Mouse (Mus musculus) midbrain, embryonic 11.5 days (tissue): ENCODE data around the gene Fgg. TPM values are rescaled to one million over a fixed set of nuclear protein-coding genes. Genes with fewer than 3 reads are reported as not detected.

Experiments
- ATAC-seq: fragments of 200-750 bp; cut with Nextera tagmentation; 2 replicates; pipeline ENCODE4 v1.8.0; 2017; ENCODE audit warnings: moderate TSS enrichment, moderate library complexity; ENCODE audit not compliant: low FRiP score
- DNase-seq: peaks from one replicate; pipeline ENCODE4 v3.0.0; 2015; ENCODE audit warnings: low spot score; ENCODE audit errors: missing footprints
- H3K27ac ChIP-seq: fragments of 300-500 bp; sonication (generic); 2 replicates; pipeline ENCODE4 v1.5.1; 2014; ENCODE audit warnings: low read depth, low read length
- H3K27me3 ChIP-seq: fragments of 300-500 bp; sonication (generic); 2 replicates; pipeline ENCODE4 v1.6.1; 2014; ENCODE audit warnings: mild to moderate bottlenecking, low read length, moderate library complexity, mixed read lengths; ENCODE audit not compliant: control insufficient read depth, insufficient read depth
- H3K36me3 ChIP-seq: fragments of 300-500 bp; sonication (generic); 2 replicates; pipeline ENCODE4 v1.6.1; 2014; ENCODE audit warnings: mild to moderate bottlenecking, low read length, moderate library complexity, mixed read lengths; ENCODE audit not compliant: control insufficient read depth, insufficient read depth
- H3K4me1 ChIP-seq: fragments of 300-500 bp; sonication (generic); 2 replicates; pipeline ENCODE4 v1.6.1; 2014; ENCODE audit warnings: low read length; ENCODE audit not compliant: control insufficient read depth, insufficient read depth
- H3K4me2 ChIP-seq: fragments of 300-500 bp; sonication (generic); 2 replicates; pipeline ENCODE4 v1.6.1; 2014; ENCODE audit warnings: mild to moderate bottlenecking, moderate library complexity
- H3K4me3 ChIP-seq: fragments of 300-500 bp; sonication (generic); 2 replicates; pipeline ENCODE4 v1.5.1; 2014; ENCODE audit warnings: low read depth, low read length
- H3K9ac ChIP-seq: fragments of 300-500 bp; sonication (generic); 2 replicates; pipeline ENCODE4 v1.6.1; 2014; ENCODE audit warnings: low read length
- H3K9me3 ChIP-seq: fragments of 300-500 bp; sonication (generic); 2 replicates; pipeline ENCODE4 v1.6.1; 2016; ENCODE audit warnings: low read length; ENCODE audit not compliant: control insufficient read depth
- WGBS: fragments of 180-500 bp; shearing (Covaris S2); extraction: QIAGEN DNeasy Blood & Tissue Kit; methylation state at CpG from one replicate; pipeline ENCODE4 v1.1.7; 2014; 5-methylcytosine and 5-hydroxymethylcytosine counted together
- polyA plus RNA-seq: library from polyadenylated mRNA; unstranded; fragments of >200 nt; fragmentation: Nextera tagmentation; extraction: Ambion mirVana; gene quantifications from 2 replicates; pipeline ENCODE4 v1.2.1, GENCODE M21; 2014

Fgg gene
- polyA plus RNA-seq, 1 experiment from 2014 or later, result not detected

GRCm38 (mm10) chr3:83013951-83014350, 6.4 kb downstream of the Fgg start:
- peak; percentile 77 for DNase-seq
- no peaks in the 10 kb centered on the region for H3K36me3 ChIP-seq

GRCm38 (mm10) chr3:83016236-83016635, 8.7 kb downstream of the Fgg start:
- DNase-seq (peak; percentile 64), ATAC-seq (no peak)
- H3K4me1 ChIP-seq, result no peaks in the 10 kb centered on the region
- no peaks in the 10 kb centered on the region for H3K36me3 ChIP-seq
- no peak overlapping the region for H3K4me2 ChIP-seq
- H3K9me3 ChIP-seq, result no peaks in the 10 kb centered on the region
- no peaks in the 10 kb centered on the region for H3K27me3 ChIP-seq
- no peak overlapping the region for H3K27ac ChIP-seq
- no peak overlapping the region for H3K9ac ChIP-seq
- H3K4me3 ChIP-seq, result no peak overlapping the region
- 84% methylated on average over 1 of the region's 1 CpGs for WGBS

More at GRCm38 (mm10) chr3:83013951-83014350, 6.4 kb downstream of the Fgg start:
- H3K4me3 ChIP-seq, result no peak overlapping the region
- no peak overlapping the region for H3K4me2 ChIP-seq
- no peaks in the 10 kb centered on the region for H3K9me3 ChIP-seq
- no peak for ATAC-seq
- no peak overlapping the region for H3K27ac ChIP-seq
- H3K9ac ChIP-seq, result no peak overlapping the region
- H3K4me1 ChIP-seq, result no peaks in the 10 kb centered on the region
- H3K27me3 ChIP-seq, result no peaks in the 10 kb centered on the region
- 86% methylated on average over 10 of the region's 10 CpGs for WGBS

DNA sequence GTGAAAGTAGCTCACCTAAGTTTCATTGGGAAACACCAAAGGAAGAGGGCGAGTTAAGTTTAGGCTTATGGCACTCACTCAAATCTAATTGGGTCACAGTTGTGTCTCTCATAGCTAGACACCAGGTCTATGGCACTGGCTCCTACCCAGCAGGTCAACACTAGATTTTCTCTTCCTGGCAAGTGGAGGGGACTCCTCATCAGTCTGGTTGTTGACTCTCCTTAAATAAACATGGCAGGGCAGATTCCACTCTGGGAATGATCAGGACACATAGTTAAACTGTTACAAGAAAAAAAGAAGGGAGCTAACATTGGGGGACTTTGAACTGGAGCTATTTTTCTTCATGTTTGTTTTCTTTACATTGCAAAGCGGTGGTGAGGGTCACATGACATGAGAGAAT, 12.9 kb downstream of the Fgg start:
- Histone ChIP-seq H3K4me3 (no peak overlapping the region), H3K9me3 (no peaks in the 10 kb centered on the region), H3K27ac (no peak overlapping the region), H3K9ac (no peak overlapping the region), H3K4me1 (no peaks in the 10 kb centered on the region), H3K27me3 (no peaks in the 10 kb centered on the region), H3K36me3 (no peaks in the 10 kb centered on the region), H3K4me2 (no peak overlapping the region)
- WGBS, result 87% methylated on average over 2 of the region's 2 CpGs
- no peak for ATAC-seq
- no peak for DNase-seq

- no peak overlapping the region for H3K9ac ChIP-seq
- ATAC-seq, result no peak
- WGBS, result 92% methylated on average over 5 of the region's 5 CpGs
- no peaks in the 10 kb centered on the region for H3K9me3 ChIP-seq
- no peak overlapping the region for H3K4me2 ChIP-seq
- DNase-seq, result peak; percentile 77
- H3K36me3 ChIP-seq, result no peaks in the 10 kb centered on the region
- H3K4me1 ChIP-seq, result no peaks in the 10 kb centered on the region
- no peak overlapping the region for H3K4me3 ChIP-seq
- no peak overlapping the region for H3K27ac ChIP-seq
- H3K27me3 ChIP-seq, result no peaks in the 10 kb centered on the region
Observed at GRCm38 (mm10) chr3:83021176-83021575, 13.7 kb downstream of the Fgg start.

- Histone ChIP-seq H3K4me1 (no peaks in the 10 kb centered on the region), H3K36me3 (no peaks in the 10 kb centered on the region), H3K4me2 (no peak overlapping the region), H3K9ac (no peak overlapping the region), H3K9me3 (no peaks in the 10 kb centered on the region), H3K27me3 (no peaks in the 10 kb centered on the region), H3K27ac (no peak overlapping the region), H3K4me3 (no peak overlapping the region)
- DNase-seq, result peak; percentile 53
- ATAC-seq, result no peak
- WGBS, result 81% methylated on average over 6 of the region's 6 CpGs
Observed at GRCm38 (mm10) chr3:83025036-83025435, 17.5 kb downstream of the Fgg start.

DNA sequence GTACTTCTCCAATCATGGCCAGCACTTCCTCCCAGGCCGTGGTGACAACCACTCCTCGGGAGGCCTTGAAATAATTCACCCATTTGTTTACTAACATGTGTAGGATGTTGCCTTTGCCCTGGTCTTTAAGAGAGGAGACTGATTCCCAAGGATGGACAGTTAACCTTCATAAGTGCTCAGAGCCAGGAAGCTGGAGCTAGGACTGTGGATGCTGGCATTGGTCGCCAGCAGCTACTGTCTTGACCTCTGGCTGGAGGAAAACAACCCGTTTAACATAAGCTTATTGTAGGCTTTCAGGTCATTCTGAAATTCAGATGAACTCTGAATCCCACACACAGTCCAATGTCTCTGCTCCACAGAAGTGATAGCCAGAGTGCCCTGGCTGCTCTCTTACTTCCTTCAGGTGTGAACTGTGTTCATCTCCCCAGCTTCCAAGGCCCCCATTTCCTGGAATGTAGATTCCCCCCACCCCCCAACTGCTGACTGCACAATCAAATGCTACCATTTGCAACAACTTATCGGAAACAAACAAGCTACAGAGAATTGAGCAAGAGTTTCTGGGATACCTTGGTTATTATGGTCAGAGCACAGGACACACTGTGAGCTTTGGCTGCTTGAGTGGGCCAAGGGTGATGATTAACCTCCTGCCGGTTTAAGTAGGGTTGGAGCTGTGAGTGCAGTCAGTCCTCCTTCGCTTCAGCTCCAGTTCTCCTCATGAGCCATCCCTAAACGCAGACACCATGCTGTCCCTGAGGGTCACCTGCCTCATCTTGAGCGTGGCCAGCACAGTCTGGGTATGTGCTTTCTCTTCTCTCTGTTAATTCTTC, 18.2 kb downstream of the Fgg start, which contains the start of gene Fga:
Fga (plus strand) TSS at position 602 of the 827 bp plus-strand sequence.
- Histone ChIP-seq H3K36me3 (no peaks in the 10 kb centered on the region), H3K4me3 (no peak within 1 kb of the TSS), H3K4me1 (no peaks in the 10 kb centered on the region), H3K9ac (no peak within 1 kb of the TSS), H3K27ac (no peak within 1 kb of the TSS), H3K27me3 (no peaks in the 10 kb centered on the region), H3K4me2 (no peak within 1 kb of the TSS), H3K9me3 (no peaks in the 10 kb centered on the region)
- 80% methylated on average over 9 of the region's 9 CpGs for WGBS
- DNase-seq (peak; percentile 73), ATAC-seq (no peak)

- H3K4me2 ChIP-seq, result no peak overlapping the region
- no peaks in the 10 kb centered on the region for H3K27me3 ChIP-seq
- no peak for ATAC-seq
- H3K4me3 ChIP-seq, result no peak overlapping the region
- 94% methylated on average over 9 of the region's 9 CpGs for WGBS
- H3K4me1 ChIP-seq, result no peaks in the 10 kb centered on the region
- H3K27ac ChIP-seq, result no peak overlapping the region
- H3K9me3 ChIP-seq, result no peaks in the 10 kb centered on the region
- DNase-seq, result peak; percentile 44
- H3K36me3 ChIP-seq, result no peaks in the 10 kb centered on the region
- H3K9ac ChIP-seq, result no peak overlapping the region
Observed at GRCm38 (mm10) chr3:83027546-83028251, 20.2 kb downstream of the Fgg start.

DNA sequence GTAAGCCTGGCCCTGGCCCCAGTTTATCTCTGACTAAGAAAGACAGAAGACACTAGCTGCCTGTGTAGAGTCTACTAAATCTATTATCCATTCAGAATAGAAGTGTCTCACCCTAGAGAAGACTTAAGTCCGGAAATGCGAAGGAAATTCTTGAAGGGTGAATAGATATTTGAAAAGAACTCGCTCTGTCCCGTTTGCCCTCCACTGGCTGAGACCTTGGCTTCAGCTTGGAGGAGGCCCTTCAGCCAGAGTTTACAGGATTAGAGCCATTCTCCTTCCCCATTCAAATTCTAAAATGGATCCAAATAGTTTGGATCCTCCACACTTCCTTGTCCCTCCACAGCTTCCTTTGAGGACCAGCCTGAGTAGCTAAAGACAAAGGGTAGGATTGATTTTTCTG, 22.8 kb downstream of the Fgg start:
- no peak for ATAC-seq
- DNase-seq, result no peak
- WGBS, result 73% methylated on average over 4 of the region's 4 CpGs

GRCm38 (mm10) chr3:83032746-83033308, 25.3 kb downstream of the Fgg start:
- Histone ChIP-seq H3K9me3 (no peaks in the 10 kb centered on the region), H3K4me3 (peak overlapping the region; percentile 1; the same call in 1 of the 2 replicates), H3K27me3 (no peaks in the 10 kb centered on the region), H3K9ac (no peak overlapping the region), H3K4me1 (no peaks in the 10 kb centered on the region), H3K4me2 (peak overlapping the region; percentile 32), H3K36me3 (no peaks in the 10 kb centered on the region), H3K27ac (no peak overlapping the region)
- peak; percentile 52; the same call in 1 of the 2 replicates for ATAC-seq
- 41% methylated on average over 13 of the region's 13 CpGs for WGBS
- DNase-seq, result peak; percentile 86

More for the DNA sequence above, 22.8 kb downstream of the Fgg start:
- Histone ChIP-seq H3K36me3 (no peaks in the 10 kb centered on the region), H3K9me3 (no peaks in the 10 kb centered on the region), H3K4me1 (no peaks in the 10 kb centered on the region), H3K4me2 (no peak overlapping the region), H3K27me3 (no peaks in the 10 kb centered on the region), H3K9ac (no peak overlapping the region), H3K4me3 (no peak overlapping the region), H3K27ac (no peak overlapping the region)
